10 mouse cellular contexts compared by ENCODE assay signal in the genomic region with DNA sequence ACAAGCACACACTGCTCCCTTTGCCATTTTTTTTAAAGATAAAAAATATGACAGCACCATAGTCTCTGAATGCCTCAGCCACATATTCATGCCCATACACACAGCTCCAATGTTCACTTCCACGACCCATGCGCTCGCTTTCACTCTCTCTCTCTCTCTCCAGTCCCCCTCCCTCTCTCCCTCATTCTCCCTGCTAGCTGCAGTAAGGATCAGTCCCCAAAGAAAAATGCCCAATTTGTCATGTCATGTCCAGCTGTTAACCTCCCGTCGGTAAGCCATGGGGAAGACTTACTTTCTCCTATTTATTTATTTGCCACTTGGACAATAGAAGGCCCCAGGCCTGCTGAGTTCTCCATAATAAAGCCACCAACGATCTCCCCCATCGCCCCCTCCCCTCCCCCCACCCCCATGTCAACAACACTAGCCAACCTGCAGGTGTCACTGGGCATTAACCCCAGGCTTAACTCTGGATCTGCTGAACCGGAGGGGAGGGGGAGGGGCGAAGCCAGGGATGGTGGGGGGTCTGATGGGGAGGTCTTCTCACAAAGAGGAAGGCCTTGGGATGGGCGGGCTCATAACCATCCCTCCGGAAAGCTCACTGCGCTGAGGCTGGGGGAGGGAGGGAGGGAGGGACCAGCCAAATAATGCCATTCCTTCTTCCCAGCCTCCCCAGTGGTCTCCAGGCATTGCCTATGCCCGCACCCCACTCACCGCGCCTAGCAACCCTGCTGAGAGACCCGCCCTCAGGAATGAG.
DNase-seq lines count a peak whose midpoint lies in the region; ATAC-seq and TF ChIP-seq lines count a peak whose summit lies in the region.
"Had no signal": no experiment of that assay in that cellular context is flagged by ENCODE, and none has a peak within 500 bp of the region (broad histone marks: within the 10 kb centered on the region; RNA-seq: fewer than 3 reads in every experiment).

No protein-coding gene starts in this region.

- DNase-seq in heart, adult 8-10 months (ENCODE audit: low spot score), result no peak
- peak; percentile 73 for DNase-seq in forebrain, embryonic 14.5 days (ENCODE audit: low spot score)
- peak; percentile 89 for DNase-seq in mesoderm, embryonic 11.5 days (ENCODE audit: low read depth, low spot score)
- no peak for DNase-seq in adrenal gland, adult (ENCODE audit: inconsistent age in 2 of 2, low spot score in 1 of 2)
- DNase-seq in gastrocnemius, postnatal 10 days, result no peak
- DNase-seq: heart, adult 11 months had no signal

- TF ChIP-seq CTCF in ES-Bruce4 (IDR thresholded peaks at IDR 0.05; ENCODE audit: low read depth, low read length), result no peak

- WGBS in heart, embryonic 11.5 days (ENCODE audit: insufficient replicate concordance), result 6% methylated on average over 16 of the region's 16 CpGs
- 1% methylated on average over 16 of the region's 16 CpGs for WGBS in forebrain, embryonic 14.5 days

- no peak overlapping the region for H3K27ac ChIP-seq in heart, embryonic 11.5 days (ENCODE audit: low read depth, low read length)
- peak overlapping the region; percentile 53; the same call in 1 of the 2 replicates for H3K27ac ChIP-seq in ES-Bruce4 (ENCODE audit: insufficient read depth, low read length)
- no peak overlapping the region; the same call in 1 of the 2 replicates for H3K27ac ChIP-seq in forebrain, embryonic 14.5 days (ENCODE audit: low read depth, low read length)

- H3K4me1 ChIP-seq in heart, embryonic 11.5 days (ENCODE audit: control insufficient read depth, insufficient read depth, low read length), result peaks cover 9% of the 10 kb centered on the region
- peaks cover 26% of the 10 kb centered on the region for H3K4me1 ChIP-seq in ES-Bruce4 (ENCODE audit: control insufficient read depth, insufficient read depth, low read length)
- H3K4me1 ChIP-seq in forebrain, embryonic 14.5 days (ENCODE audit: control insufficient read depth, insufficient read depth, low read length), result peaks cover 23% of the 10 kb centered on the region

- peak; percentile 87; the same call in 1 of the 2 replicates for TF ChIP-seq EP300 in ES-Bruce4 (IDR thresholded peaks at IDR 0.05; ENCODE audit: insufficient read depth, low read depth, low read length)

- peaks cover 15% of the 10 kb centered on the region for H3K27me3 ChIP-seq in heart, embryonic 11.5 days (ENCODE audit: control insufficient read depth, insufficient read depth, low read length)
- H3K27me3 ChIP-seq in ES-Bruce4 (ENCODE audit: control insufficient read depth, insufficient read depth, low read length, poor library complexity, severe bottlenecking), result no peaks in the 10 kb centered on the region
- H3K27me3 ChIP-seq in forebrain, embryonic 14.5 days (replicated peaks; ENCODE audit: control insufficient read depth, insufficient read depth, low read length), result no peaks in the 10 kb centered on the region

- ATAC-seq in heart, embryonic 11.5 days (replicated peaks; ENCODE audit: insufficient number of reproducible peaks, low FRiP score, low TSS enrichment), result no peak; the same call in 1 of the 2 replicates
- ATAC-seq in forebrain, embryonic 14.5 days, result peak; percentile 86
- no peak for ATAC-seq in cerebellum, adult (ENCODE audit: insufficient number of reproducible peaks, low FRiP score, low TSS enrichment)
- ATAC-seq: lung, postnatal 0 days had no signal

- H3K4me3 ChIP-seq in heart, embryonic 11.5 days (ENCODE audit: low read depth, low read length), result peak overlapping the region; percentile 11; the same call in 1 of the 2 replicates
- 0 out of 2 replicates have a peak overlapping the region, but pooled peaks have one; percentile 10 for H3K4me3 ChIP-seq in ES-Bruce4 (ENCODE audit: low read depth, low read length)
- no peak overlapping the region for H3K4me3 ChIP-seq in forebrain, embryonic 14.5 days (ENCODE audit: low read depth, low read length)

- no peak for TF ChIP-seq POLR2A in ES-Bruce4 (IDR thresholded peaks at IDR 0.05; ENCODE audit: insufficient read depth, low read length)

- no peak overlapping the region for H3K9ac ChIP-seq in heart, embryonic 11.5 days (ENCODE audit: low read depth, low read length)
- peak overlapping the region; percentile 35; the same call in 1 of the 2 replicates for H3K9ac ChIP-seq in ES-Bruce4 (ENCODE audit: low read depth, poor library complexity, severe bottlenecking)
- peak overlapping the region; percentile 4; the same call in 1 of the 2 replicates for H3K9ac ChIP-seq in forebrain, embryonic 14.5 days (ENCODE audit: low read length)

- H3K36me3 ChIP-seq in heart, embryonic 11.5 days (ENCODE audit: control insufficient read depth, insufficient read depth, low read length), result no peaks in the 10 kb centered on the region
- no peaks in the 10 kb centered on the region for H3K36me3 ChIP-seq in ES-Bruce4 (ENCODE audit: control insufficient read depth, insufficient read depth, low read length, poor library complexity, severe bottlenecking)
- H3K36me3 ChIP-seq in forebrain, embryonic 14.5 days (ENCODE audit: control insufficient read depth, insufficient read depth, low read length), result no peaks in the 10 kb centered on the region

- H3K9me3 ChIP-seq in heart, embryonic 11.5 days (replicated peaks; ENCODE audit: control insufficient read depth, low read length), result no peaks in the 10 kb centered on the region
- H3K9me3 ChIP-seq in ES-Bruce4 (replicated peaks; ENCODE audit: control insufficient read depth, insufficient read depth, low read length, poor library complexity, severe bottlenecking), result no peaks in the 10 kb centered on the region
- H3K9me3 ChIP-seq in forebrain, embryonic 14.5 days (replicated peaks; ENCODE audit: control insufficient read depth, low read length), result no peaks in the 10 kb centered on the region

- peak overlapping the region; percentile 58 for H3K4me2 ChIP-seq in heart, embryonic 11.5 days
- H3K4me2 ChIP-seq in forebrain, embryonic 14.5 days (ENCODE audit: low read length), result peak overlapping the region; percentile 40

Comparison
In these comparisons a context has a peak if more than half of its experiments do, and no peak if none do; other contexts are left out.
1. DNase-seq: peak in forebrain, embryonic 14.5 days (single experiment) and mesoderm, embryonic 11.5 days (single experiment); none in heart, adult 8-10 months (single experiment), adrenal gland, adult (0 of 2) and gastrocnemius, postnatal 10 days (single experiment).